Mouse (Mus musculus): Measurements from ENCODE around the gene Ltbr. TPM values are rescaled to one million over a fixed set of nuclear protein-coding genes. Genes with fewer than 3 reads are reported as not detected.

Ltbr gene
- total RNA-seq, 2 experiments from 2014 or later = 9.4 to 9.7 TPM

Other genes with a start within 250 kb of the Ltbr start
- gene Lpar5, start 246.0 kb downstream of the Ltbr start, total RNA-seq (2021) = 1 to 10 TPM in 1 of 2 experiments, under 1 TPM in 1; 0.45 to 1.0 TPM
- gene Chd4, start 217.9 kb downstream of the Ltbr start, total RNA-seq (2021) = 100 to 1,000 TPM; 147 to 157 TPM
- gene Nop2, start 182.0 kb downstream of the Ltbr start, total RNA-seq (2021) = 10 to 100 TPM; 32.4 to 35.6 TPM
- 10 to 100 TPM; 38.7 to 40.2 TPM for gene Iffo1, start 168.6 kb downstream of the Ltbr start, total RNA-seq (2021)
- 1,000 to 10,000 TPM; 1,896 to 1,966 TPM for gene Gapdh, start 147.4 kb downstream of the Ltbr start, total RNA-seq (2021)
- gene Ncapd2, start 122.2 kb downstream of the Ltbr start, total RNA-seq (2021) = 10 to 100 TPM; 31.7 to 32.7 TPM
- gene Mrpl51, start 122.1 kb downstream of the Ltbr start, total RNA-seq (2021) = 10 to 100 TPM; 70.1 to 78.7 TPM
- 10 to 100 TPM; 25.7 to 26.5 TPM for gene Vamp1, start 98.3 kb downstream of the Ltbr start, total RNA-seq (2021)
- 1 to 10 TPM; 2.4 to 2.5 TPM for gene Tapbpl, start 82.0 kb downstream of the Ltbr start, total RNA-seq (2021)
- not detected for gene Cd27, start 76.9 kb downstream of the Ltbr start, total RNA-seq (2021)
- gene Tuba3a, start 27.8 kb downstream of the Ltbr start, total RNA-seq (2021) = not detected
- 1 to 10 TPM; 2.0 to 2.3 TPM for gene Scnn1a, start 6.8 kb upstream of the Ltbr start, total RNA-seq (2021)
- 10 to 100 TPM in 1 of 2 experiments, 1 to 10 TPM in 1; 9.4 to 11.8 TPM for gene Tnfrsf1a, start 35.5 kb upstream of the Ltbr start, total RNA-seq (2021)
- under 1 TPM; 0.14 to 0.24 TPM for gene Plekhg6, start 66.9 kb upstream of the Ltbr start, total RNA-seq (2021)
- gene Cd9, start 180.9 kb upstream of the Ltbr start, total RNA-seq (2021) = 10 to 100 TPM; 56.6 to 57.5 TPM
- gene Vwf, start 232.9 kb upstream of the Ltbr start, total RNA-seq (2021) = 10 to 100 TPM; 23.4 to 28.2 TPM

Data from left cerebral cortex, postnatal 10 days (tissue).